In genomic region chr5:139270806-139271521, GRCm38 (mm10) we compare ENCODE assay signal across 10 mouse cellular contexts. TPM values are rescaled to one million over a fixed set of nuclear protein-coding genes. Genes with fewer than 3 reads are reported as not detected.
A peak's percentile ranks its signal among the peaks of the same experiment; 100 is the strongest.
DNase-seq lines count a peak whose midpoint lies in the region; ATAC-seq and TF ChIP-seq lines count a peak whose summit lies in the region.
"Had no signal": no experiment of that assay in that cellular context is flagged by ENCODE, and none has a peak within 500 bp of the region (broad histone marks: within the 10 kb centered on the region; RNA-seq: fewer than 3 reads in every experiment).

No protein-coding gene starts in this region.

- H3K36me3 ChIP-seq in heart, embryonic 15.5 days = peaks cover 32% of the 10 kb centered on the region
- peaks cover 39% of the 10 kb centered on the region for H3K36me3 ChIP-seq in midbrain, embryonic 10.5 days
- H3K36me3 ChIP-seq in midbrain, embryonic 11.5 days (ENCODE audit: control insufficient read depth, insufficient read depth, low read length) = peaks cover 19% of the 10 kb centered on the region
- H3K36me3 ChIP-seq in forebrain, postnatal 0 days (ENCODE audit: insufficient read depth) = peaks cover 35% of the 10 kb centered on the region
- H3K36me3 ChIP-seq in myocyte (ENCODE audit: control insufficient read depth, insufficient read depth) = peaks cover 5% of the 10 kb centered on the region

- H3K9me3 ChIP-seq in heart, embryonic 15.5 days (replicated peaks) = no peaks in the 10 kb centered on the region
- H3K9me3 ChIP-seq in midbrain, embryonic 10.5 days (replicated peaks) = no peaks in the 10 kb centered on the region
- no peaks in the 10 kb centered on the region for H3K9me3 ChIP-seq in midbrain, embryonic 11.5 days (ENCODE audit: control insufficient read depth, low read length)
- no peaks in the 10 kb centered on the region for H3K9me3 ChIP-seq in forebrain, postnatal 0 days (ENCODE audit: low read length)
- H3K9me3 ChIP-seq: neural tube, embryonic 12.5 days had no signal

- no peak for TF ChIP-seq CTCF in forebrain, postnatal 0 days (IDR thresholded peaks at IDR 0.05; ENCODE audit: low read depth)

- H3K79me2 ChIP-seq in myocyte (ENCODE audit: control insufficient read depth, insufficient read depth) = no peaks in the 10 kb centered on the region

- DNase-seq in heart, adult 18-20 months = no peak
- no peak for DNase-seq in midbrain, embryonic 10.5 days (ENCODE audit: low spot score)
- DNase-seq in midbrain, embryonic 11.5 days (ENCODE audit: low spot score, missing footprints) = no peak
- no peak for DNase-seq in forebrain, postnatal 0 days
- DNase-seq in right cerebral cortex, postnatal 36 days (ENCODE audit: low spot score in 2 of 2) = no peak

- TF ChIP-seq POLR2A in myocyte (IDR thresholded peaks at IDR 0.05; ENCODE audit: insufficient read length, low read depth) = no peak

- no peak overlapping the region for H3ac ChIP-seq in myocyte (ENCODE audit: control insufficient read depth, insufficient read length)

- H3K27me3 ChIP-seq in heart, embryonic 15.5 days = no peaks in the 10 kb centered on the region
- no peaks in the 10 kb centered on the region for H3K27me3 ChIP-seq in midbrain, embryonic 10.5 days (ENCODE audit: low read depth, poor library complexity, severe bottlenecking)
- H3K27me3 ChIP-seq in midbrain, embryonic 11.5 days (ENCODE audit: control insufficient read depth, insufficient read depth, low read length) = no peaks in the 10 kb centered on the region
- no peaks in the 10 kb centered on the region for H3K27me3 ChIP-seq in forebrain, postnatal 0 days (ENCODE audit: insufficient read depth, low read length)
- no peaks in the 10 kb centered on the region for H3K27me3 ChIP-seq in myocyte (ENCODE audit: control insufficient read depth, insufficient read depth, insufficient read length)
- H3K27me3 ChIP-seq: neural tube, embryonic 12.5 days had no signal

- no peak overlapping the region for H3K4me2 ChIP-seq in heart, embryonic 15.5 days
- H3K4me2 ChIP-seq in midbrain, embryonic 11.5 days = no peak overlapping the region
- H3K4me2 ChIP-seq in forebrain, postnatal 0 days (ENCODE audit: low read depth) = no peak overlapping the region
- H3K4me2 ChIP-seq in myocyte (ENCODE audit: low read depth) = no peak overlapping the region
- H3K4me2 ChIP-seq: neural tube, embryonic 12.5 days had no signal

- H3K9ac ChIP-seq in heart, embryonic 15.5 days = no peak overlapping the region
- no peak overlapping the region for H3K9ac ChIP-seq in midbrain, embryonic 11.5 days (ENCODE audit: low read length)
- H3K9ac ChIP-seq in forebrain, postnatal 0 days = no peak overlapping the region
- H3K9ac ChIP-seq: neural tube, embryonic 12.5 days had no signal

- no peak overlapping the region for H3K4me3 ChIP-seq in heart, embryonic 15.5 days
- no peak overlapping the region for H3K4me3 ChIP-seq in midbrain, embryonic 10.5 days
- H3K4me3 ChIP-seq in midbrain, embryonic 11.5 days (ENCODE audit: low read depth, low read length) = no peak overlapping the region
- H3K4me3 ChIP-seq in forebrain, postnatal 0 days (ENCODE audit: low read depth, low read length) = no peak overlapping the region
- no peak overlapping the region for H3K4me3 ChIP-seq in myocyte
- H3K4me3 ChIP-seq: erythroblast, embryonic 14.5 days; neural tube, embryonic 12.5 days had no signal

- H3K27ac ChIP-seq in heart, embryonic 15.5 days = peak overlapping the region; percentile 50
- H3K27ac ChIP-seq in midbrain, embryonic 10.5 days (replicated peaks) = peak overlapping the region; percentile 58; the same call in 1 of the 2 replicates
- H3K27ac ChIP-seq in midbrain, embryonic 11.5 days (ENCODE audit: low read depth, low read length) = no peak overlapping the region
- H3K27ac ChIP-seq in forebrain, postnatal 0 days (ENCODE audit: low read depth, low read length) = peak overlapping the region; percentile 29; the same call in 1 of the 2 replicates
- H3K27ac ChIP-seq: neural tube, embryonic 12.5 days had no signal

- WGBS in heart, embryonic 15.5 days = 44% methylated on average over 16 of the region's 16 CpGs
- 71% methylated on average over 16 of the region's 16 CpGs for WGBS in midbrain, embryonic 10.5 days
- 69% methylated on average over 16 of the region's 16 CpGs for WGBS in midbrain, embryonic 11.5 days
- WGBS in forebrain, postnatal 0 days = 47% methylated on average over 16 of the region's 16 CpGs

- H3K4me1 ChIP-seq in heart, embryonic 15.5 days (replicated peaks) = peaks cover 28% of the 10 kb centered on the region
- H3K4me1 ChIP-seq in midbrain, embryonic 10.5 days = peaks cover 23% of the 10 kb centered on the region
- H3K4me1 ChIP-seq in midbrain, embryonic 11.5 days (ENCODE audit: control insufficient read depth, insufficient read depth, low read length) = peaks cover 4% of the 10 kb centered on the region
- no peaks in the 10 kb centered on the region for H3K4me1 ChIP-seq in forebrain, postnatal 0 days (ENCODE audit: insufficient read depth)

- no peak; the same call in 1 of the 2 replicates for ATAC-seq in heart, embryonic 15.5 days (replicated peaks; ENCODE audit: insufficient number of reproducible peaks, insufficient read depth, low FRiP score, low read depth)
- ATAC-seq in midbrain, embryonic 11.5 days (ENCODE audit: low FRiP score) = no peak
- ATAC-seq in forebrain, postnatal 0 days = peak; percentile 23; the same call in 1 of the 2 replicates
- ATAC-seq in CD4-positive, CD25-positive, alpha-beta regulatory T cell, adult 4 months = no peak

TF ChIP-seq in myocyte, 11 proteins besides CTCF, POLR2A, EP300 and RAD21:
- no peak for TF ChIP-seq USF1 (IDR thresholded peaks at IDR 0.05; ENCODE audit: low read depth)
- no peak for TF ChIP-seq MYOG (IDR thresholded peaks at IDR 0.05; ENCODE audit: control insufficient read depth in 1 of 3, insufficient read depth in 1 of 3, insufficient read length in 2 of 3, low read depth in 2 of 3)
- TF ChIP-seq POLR2AphosphoS2 (IDR thresholded peaks at IDR 0.05; ENCODE audit: insufficient read length, low read depth) = peak; percentile 47

RNA-seq across cellular contexts. Expression of gene Get4, which starts 18.8 kb away (rescaled TPM):
- polyA plus RNA-seq in heart, embryonic 15.5 days (2015; fragmentation: Nextera tagmentation; extraction: Ambion mirVana) = 132 and 146 TPM in 2 replicates
- total RNA-seq in heart, adult 18-20 months (2021) = 10 to 100 TPM; 42.0 to 44.7 TPM
- polyA plus RNA-seq in midbrain, embryonic 10.5 days (2016; fragmentation: Nextera tagmentation; extraction: Ambion mirVana) = 168 and 187 TPM in 2 replicates
- 118 and 123 TPM in 2 replicates for polyA plus RNA-seq in midbrain, embryonic 11.5 days (2014; fragmentation: Nextera tagmentation; extraction: Ambion mirVana)
- 46.2 and 48.8 TPM in 2 replicates for total RNA-seq in forebrain, postnatal 0 days (2014; rRNA removed)
- polyA plus RNA-seq in forebrain, postnatal 0 days (2015; fragmentation: Nextera tagmentation; extraction: Ambion mirVana) = 139 and 156 TPM in 2 replicates
- polyA plus RNA-seq in myocyte (2012; fragmentation: generic; extraction: Trizol) = 106 TPM
- polyA plus RNA-seq in CD4-positive, CD25-positive, alpha-beta regulatory T cell, adult 4 months (2017; shearing (Covaris generic)) = 10 to 100 TPM; 12.5 to 12.6 TPM

RNA-seq across cellular contexts. Expression of gene Adap1, which starts 54.5 kb away (rescaled TPM):
- 1.9 and 3.1 TPM in 2 replicates for polyA plus RNA-seq in heart, embryonic 15.5 days (2015; fragmentation: Nextera tagmentation; extraction: Ambion mirVana)
- total RNA-seq in heart, adult 18-20 months (2021) = 1 to 10 TPM; 2.1 to 2.3 TPM
- 0.37 and 0.53 TPM in 2 replicates for polyA plus RNA-seq in midbrain, embryonic 10.5 days (2016; fragmentation: Nextera tagmentation; extraction: Ambion mirVana)
- polyA plus RNA-seq in midbrain, embryonic 11.5 days (2014; fragmentation: Nextera tagmentation; extraction: Ambion mirVana) = 2.4 TPM in 2 replicates
- 188 and 200 TPM in 2 replicates for total RNA-seq in forebrain, postnatal 0 days (2014; rRNA removed)
- 114 and 128 TPM in 2 replicates for polyA plus RNA-seq in forebrain, postnatal 0 days (2015; fragmentation: Nextera tagmentation; extraction: Ambion mirVana)
- 0.04 TPM for polyA plus RNA-seq in myocyte (2012; fragmentation: generic; extraction: Trizol)
- polyA plus RNA-seq in CD4-positive, CD25-positive, alpha-beta regulatory T cell, adult 4 months (2017; shearing (Covaris generic)) = 1 to 10 TPM; 4.8 to 6.0 TPM

Comparison
In these comparisons a context has a peak if more than half of its experiments do, and no peak if none do; other contexts are left out.
1. RNA of gene Adap1, which starts 54.5 kb away (polyA plus RNA-seq): 114 to 128 TPM in forebrain, postnatal 0 days; 4.8 to 6.0 TPM in CD4-positive, CD25-positive, alpha-beta regulatory T cell, adult 4 months, 2.4 TPM in midbrain, embryonic 11.5 days, 1.9 to 3.1 TPM in heart, embryonic 15.5 days, 0.37 to 0.53 TPM in midbrain, embryonic 10.5 days and 0.04 TPM in myocyte (single experiment); every median in the first group is over 10 times any median in the second.